Mouse (Mus musculus) kidney, adult 2 months (tissue): ENCODE results near the gene Rpp25.

Source experiments
- CTCF ChIP-seq: fragments of 200-500 bp; conservative IDR thresholded peaks from 2 replicates; pipeline ENCODE4 v1.5.1; 2011; ENCODE audit warnings: low read depth, mild to moderate bottlenecking, control low read depth, low read length, moderate library complexity, mixed read lengths; ENCODE audit not compliant: insufficient read depth, insufficient read length
- POLR2A ChIP-seq: fragments of 200-500 bp; IDR thresholded peaks from one replicate; pipeline ENCODE4 v1.6.1; 2011; ENCODE audit warnings: low read depth, low read length, control low read depth

DNA sequence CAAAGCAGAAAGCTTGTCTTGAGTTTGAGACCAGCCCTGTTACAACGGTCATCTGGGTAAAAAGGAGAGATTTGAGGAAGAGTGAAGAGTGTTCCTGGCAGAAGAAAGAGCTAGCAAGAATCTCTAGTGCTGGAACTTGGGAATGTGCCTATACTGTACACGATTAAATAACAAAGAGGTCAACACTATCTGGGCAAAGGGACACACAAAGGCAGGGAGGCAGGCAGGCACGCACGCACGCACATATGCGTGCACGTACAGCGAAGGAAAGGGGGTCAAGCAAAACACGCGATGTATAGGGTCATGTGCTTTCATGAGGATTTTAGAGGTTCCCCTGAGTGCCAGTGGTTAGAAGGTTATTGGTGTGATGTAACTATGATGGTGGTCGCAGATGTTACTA lies 49.3 kb downstream of the Rpp25 start:
- TF ChIP-seq POLR2A (no peak), CTCF (no peak)
